Mouse (Mus musculus): Measurements from ENCODE around the gene Snx17.

Snx17 gene

GRCm38 (mm10) chr5:31240637-31241521, 47.9 kb downstream of the Snx17 start, which contains the start of the genes Nrbp1 and Gm9970:
Nrbp1 (plus strand) TSS chr5:31240864.
Gm9970 (minus strand) TSS chr5:31241232.
- DNase-seq (ENCODE audit: low spot score) = peak; percentile 89

DNA sequence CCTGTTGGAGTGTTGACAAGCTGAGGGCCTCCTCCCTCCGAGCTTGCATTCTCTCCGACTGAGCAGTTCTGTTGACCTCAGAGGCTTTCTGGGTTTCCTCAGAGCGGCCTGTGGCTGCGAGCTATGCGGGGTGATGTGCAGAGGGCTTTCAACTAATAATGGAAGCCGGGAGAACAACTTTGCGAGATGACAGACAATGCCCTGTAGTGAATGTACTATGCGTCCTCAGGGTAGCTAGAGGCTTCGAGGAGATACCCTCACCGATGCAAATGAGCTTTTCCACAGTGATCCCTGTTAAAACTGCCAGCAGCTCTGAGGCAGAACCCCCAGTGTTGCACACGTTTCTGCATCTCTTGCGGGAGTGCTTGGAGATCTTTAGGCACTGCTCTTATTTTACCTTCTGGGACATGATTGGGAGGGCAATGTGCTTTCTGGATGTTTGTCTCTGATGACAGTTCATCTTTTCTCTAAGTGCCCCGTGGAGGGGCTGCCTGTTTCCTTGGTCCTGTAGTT, 48.6 kb downstream of the Snx17 start:
- no peak for DNase-seq (ENCODE audit: low spot score)

DNA sequence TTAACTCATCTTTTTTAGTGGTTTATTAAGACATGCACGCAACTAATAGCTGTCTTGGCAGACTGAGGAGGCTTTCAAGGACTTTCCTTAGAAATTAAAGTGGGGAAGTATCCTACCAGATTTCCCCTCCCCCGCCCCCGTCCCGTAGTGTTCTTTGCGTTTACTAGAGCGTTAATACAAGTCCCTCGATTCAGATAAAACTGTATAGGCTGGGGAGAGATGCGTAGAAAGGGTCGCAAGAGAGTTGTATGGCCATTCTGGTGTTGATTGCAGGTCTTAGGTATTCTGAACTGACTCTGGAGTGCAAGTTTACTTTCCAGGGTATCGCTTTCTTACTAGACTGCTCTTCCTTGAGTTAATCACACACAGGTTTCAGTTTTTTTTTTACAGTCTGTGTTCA, 49.2 kb downstream of the Snx17 start:
- DNase-seq (ENCODE audit: low spot score) = no peak
